Mouse (Mus musculus) megakaryocyte, embryonic 14.5 days (primary cell): Measurements from ENCODE around the gene Rhebl1.

Source experiments
- FLI1 ChIP-seq: IDR thresholded peaks from 2 replicates; pipeline ENCODE4 v1.6.1; 2012; ENCODE audit warnings: low read length, inconsistent platforms, mixed read lengths
- GATA1 ChIP-seq: IDR thresholded peaks from 3 replicates; pipeline ENCODE4 v1.6.1; 2012; ENCODE audit warnings: mixed read lengths, low read length, inconsistent platforms, borderline replicate concordance

DNA sequence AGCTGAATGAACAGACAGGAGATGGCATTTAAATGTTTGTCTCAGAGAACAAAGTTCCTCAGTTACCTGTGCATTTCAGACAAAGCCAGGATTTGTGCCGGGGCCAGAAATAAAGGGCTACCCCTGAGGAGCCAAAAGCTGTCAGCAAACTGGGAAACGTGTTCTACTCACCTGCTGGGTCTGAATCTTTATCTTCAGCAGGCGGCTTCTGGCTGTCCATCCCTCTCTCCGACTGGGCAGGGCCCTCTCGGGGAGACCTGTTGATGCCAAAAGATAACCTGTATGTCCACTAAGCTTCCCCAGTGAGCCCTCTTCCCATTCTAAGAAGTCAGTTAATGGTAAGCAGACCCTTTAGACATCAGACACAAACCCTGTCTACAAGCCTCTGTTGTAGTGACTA is 27.8 kb downstream of the Rhebl1 start:
- no peak for TF ChIP-seq GATA1
- TF ChIP-seq FLI1 = no peak
